Mouse (Mus musculus) forebrain, embryonic 16.5 days (tissue): ENCODE measurements at regions not wholly inside any gene's neighbourhood (a gene's known extent, or its start where the extent isn't known, plus 50 kb on each side); places are given as distances from the start of the nearest gene placed in this dataset.

Source experiments
- ATAC-seq: fragments of 200-750 bp; cut with Nextera tagmentation; 2 replicates; pipeline ENCODE4 v1.8.0; 2017; ENCODE audit warnings: mild to moderate bottlenecking, moderate library complexity
- H3K27ac ChIP-seq: fragments of 300-500 bp; sonication (generic); 2 replicates; pipeline ENCODE4 v1.5.1; 2014; ENCODE audit warnings: low read length, control low read depth
- H3K27me3 ChIP-seq: fragments of 300-500 bp; sonication (generic); replicated peaks from 2 replicates; pipeline ENCODE4 v1.6.1; 2014; ENCODE audit warnings: low read length; ENCODE audit not compliant: control insufficient read depth, insufficient read depth
- H3K36me3 ChIP-seq: fragments of 300-500 bp; sonication (generic); 2 replicates; pipeline ENCODE4 v1.6.1; 2014; ENCODE audit not compliant: control insufficient read depth, insufficient read depth
- H3K4me1 ChIP-seq: fragments of 300-500 bp; sonication (generic); replicated peaks from 2 replicates; pipeline ENCODE4 v1.6.1; 2014; ENCODE audit warnings: low read length; ENCODE audit not compliant: control insufficient read depth, insufficient read depth
- H3K4me2 ChIP-seq: fragments of 300-500 bp; sonication (generic); 2 replicates; pipeline ENCODE4 v1.6.1; 2014; ENCODE audit warnings: mild to moderate bottlenecking, low read length, control low read depth
- H3K4me3 ChIP-seq: fragments of 300-500 bp; sonication (generic); replicated peaks from 2 replicates; pipeline ENCODE4 v1.5.1; 2014; ENCODE audit warnings: mild to moderate bottlenecking, low read length, control low read depth
- H3K9ac ChIP-seq: fragments of 300-500 bp; sonication (generic); replicated peaks from 2 replicates; pipeline ENCODE4 v1.6.1; 2014; ENCODE audit warnings: low read depth, low read length, control low read depth
- H3K9me3 ChIP-seq: fragments of 300-500 bp; sonication (generic); 2 replicates; pipeline ENCODE4 v1.6.1; 2016; ENCODE audit warnings: low read length; ENCODE audit not compliant: control insufficient read depth
- WGBS: fragments of 180-500 bp; shearing (Covaris S2); extraction: QIAGEN DNeasy Blood & Tissue Kit; methylation state at CpG from one replicate; pipeline ENCODE4 v1.1.7; 2014; 5-methylcytosine and 5-hydroxymethylcytosine counted together

DNA sequence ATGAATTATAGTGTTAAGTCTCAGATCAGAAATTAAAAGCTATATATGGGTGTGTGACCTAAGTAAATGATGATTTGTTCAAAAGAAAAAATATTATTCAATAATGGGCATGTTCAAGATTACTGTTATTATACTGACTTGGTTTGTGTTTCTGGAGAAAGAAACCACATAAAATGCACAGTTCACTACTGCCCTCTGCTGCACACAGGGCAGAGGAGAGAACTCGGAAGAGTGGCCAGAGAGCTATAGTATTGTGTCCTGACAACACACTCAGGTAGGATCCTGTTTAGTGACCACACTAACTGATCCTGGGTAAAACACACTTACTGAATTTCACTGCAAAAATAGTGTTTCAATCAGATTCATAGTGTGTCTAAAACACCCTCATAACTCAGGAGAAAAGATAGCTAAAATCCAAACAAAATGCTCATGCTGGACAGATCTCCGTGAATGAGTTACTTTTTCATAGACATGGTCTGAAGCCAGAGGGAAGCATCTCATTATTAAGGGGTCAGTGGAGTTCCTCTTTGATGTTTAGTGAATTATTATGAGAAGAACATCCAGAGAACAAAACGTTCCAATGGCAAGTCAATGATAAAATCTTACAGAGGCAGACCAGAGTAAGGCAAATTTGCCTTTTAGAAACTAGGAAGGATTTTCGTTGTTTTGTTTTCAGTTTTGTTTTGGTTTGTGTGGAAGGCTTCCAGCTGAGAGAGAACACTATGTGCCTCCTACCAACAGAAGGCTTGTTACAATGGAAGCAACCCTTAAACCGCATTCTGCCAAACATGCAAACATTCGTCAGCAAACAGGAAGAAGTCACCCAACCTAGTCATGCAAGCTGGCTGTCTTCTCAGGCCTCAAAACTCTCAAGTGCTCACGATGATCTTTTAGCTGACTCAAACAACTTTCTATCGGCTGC, 218.6 kb upstream of the Dab2 start:
- Histone ChIP-seq H3K4me2 (no peak overlapping the region), H3K4me1 (no peaks in the 10 kb centered on the region), H3K9me3 (no peaks in the 10 kb centered on the region), H3K36me3 (no peaks in the 10 kb centered on the region), H3K27me3 (no peaks in the 10 kb centered on the region), H3K4me3 (no peak overlapping the region), H3K9ac (no peak overlapping the region), H3K27ac (no peak overlapping the region)
- peak; percentile 64 for ATAC-seq
- WGBS = 53% methylated on average over 8 of the region's 8 CpGs

DNA sequence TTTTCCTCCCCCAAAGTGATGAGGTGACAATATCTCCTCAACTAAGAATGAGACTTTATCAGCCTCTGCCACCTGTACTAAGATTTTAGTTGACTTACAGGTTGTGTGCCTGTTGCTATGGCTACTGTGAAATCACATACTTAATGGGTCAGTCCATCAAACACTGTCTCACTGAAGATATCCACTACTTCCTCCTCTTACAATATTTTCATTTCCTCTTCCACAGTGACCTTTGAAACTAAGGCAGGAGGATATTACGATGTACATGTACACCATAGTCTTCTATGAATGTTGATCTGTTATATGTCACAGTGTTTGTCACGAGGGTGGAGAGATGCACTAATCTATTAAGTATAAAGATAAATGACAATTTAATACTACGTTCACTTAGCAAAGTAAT, 212.4 kb upstream of the Dab2 start:
- H3K4me2 ChIP-seq = no peak overlapping the region
- H3K9ac ChIP-seq = no peak overlapping the region
- no peaks in the 10 kb centered on the region for H3K4me1 ChIP-seq
- H3K27ac ChIP-seq = no peak overlapping the region
- no peaks in the 10 kb centered on the region for H3K9me3 ChIP-seq
- H3K4me3 ChIP-seq = no peak overlapping the region
- ATAC-seq = no peak
- 83% methylated on average over 3 of the region's 3 CpGs for WGBS
- no peaks in the 10 kb centered on the region for H3K27me3 ChIP-seq
- H3K36me3 ChIP-seq = no peaks in the 10 kb centered on the region

DNA sequence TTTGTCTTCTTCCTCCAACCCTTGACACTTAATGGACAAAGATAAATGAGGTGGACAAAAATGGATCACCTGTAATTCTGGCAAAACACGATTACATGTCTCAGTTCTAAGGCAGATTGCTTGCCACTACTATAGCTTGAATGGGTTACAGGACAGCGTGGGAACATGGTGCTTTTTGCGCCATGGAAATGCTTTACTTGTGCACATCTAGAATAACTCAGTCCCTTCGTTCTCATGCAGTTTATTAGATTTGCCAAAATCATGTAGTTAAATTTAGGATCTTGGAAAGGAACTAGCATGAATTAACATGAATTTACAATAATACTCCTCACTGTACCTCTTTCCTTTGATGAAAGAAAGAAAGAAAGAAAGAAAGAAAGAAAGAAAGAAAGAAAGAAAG, 211.1 kb upstream of the Dab2 start:
- H3K36me3 ChIP-seq = no peaks in the 10 kb centered on the region
- no peaks in the 10 kb centered on the region for H3K4me1 ChIP-seq
- H3K27ac ChIP-seq = no peak overlapping the region
- no peak overlapping the region for H3K9ac ChIP-seq
- no peak overlapping the region for H3K4me2 ChIP-seq
- H3K9me3 ChIP-seq = no peaks in the 10 kb centered on the region
- H3K27me3 ChIP-seq = no peaks in the 10 kb centered on the region
- no peak overlapping the region for H3K4me3 ChIP-seq
- 85% methylated on average over 4 of the region's 4 CpGs for WGBS
- ATAC-seq = no peak

DNA sequence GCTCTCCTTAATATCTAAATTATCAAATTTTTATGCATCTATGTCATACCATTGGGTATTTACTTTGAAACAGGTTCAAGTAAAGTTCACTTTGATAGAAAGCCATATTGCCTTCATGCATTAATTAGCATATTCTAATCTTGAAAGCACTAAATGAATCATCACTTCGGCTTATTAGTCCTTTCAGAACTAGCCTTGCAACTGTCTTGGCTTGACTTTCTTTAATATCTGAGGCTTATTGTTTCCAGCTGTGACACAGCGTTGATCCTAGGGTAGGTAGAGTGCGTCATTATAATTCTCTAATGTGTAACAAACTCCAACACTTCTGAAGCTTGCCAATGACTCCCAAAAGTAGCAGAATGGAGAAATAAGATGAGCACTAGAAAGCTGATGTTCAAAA, 169.9 kb upstream of the Dab2 start:
- no peak overlapping the region for H3K4me2 ChIP-seq
- WGBS = 86% methylated on average over 3 of the region's 3 CpGs
- H3K9ac ChIP-seq = no peak overlapping the region
- ATAC-seq = no peak
- H3K36me3 ChIP-seq = no peaks in the 10 kb centered on the region
- no peak overlapping the region for H3K4me3 ChIP-seq
- no peaks in the 10 kb centered on the region for H3K4me1 ChIP-seq
- no peaks in the 10 kb centered on the region for H3K27me3 ChIP-seq
- H3K27ac ChIP-seq = no peak overlapping the region
- H3K9me3 ChIP-seq = no peaks in the 10 kb centered on the region

DNA sequence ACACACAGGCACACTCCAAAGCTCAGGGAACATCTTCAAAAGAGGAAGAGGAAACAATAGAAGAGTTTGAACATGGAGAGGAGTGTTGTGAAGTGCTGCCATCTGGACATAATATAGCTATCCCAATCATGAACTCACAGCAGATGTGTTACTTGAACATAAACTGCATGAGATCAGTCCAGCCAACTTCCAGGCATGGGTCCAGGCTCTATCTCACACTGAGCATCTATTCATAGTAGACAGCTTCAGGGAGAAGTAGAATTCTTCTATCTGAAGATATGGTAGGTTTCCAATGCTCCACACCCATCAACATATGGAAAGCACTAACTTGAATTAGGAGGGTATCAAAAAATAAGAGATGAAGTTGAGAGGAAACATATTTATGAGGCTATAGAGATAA, 167.4 kb upstream of the Dab2 start:
- Histone ChIP-seq H3K4me3 (no peak overlapping the region), H3K4me1 (no peaks in the 10 kb centered on the region), H3K4me2 (no peak overlapping the region), H3K9ac (no peak overlapping the region), H3K9me3 (no peaks in the 10 kb centered on the region), H3K27me3 (no peaks in the 10 kb centered on the region), H3K27ac (no peak overlapping the region), H3K36me3 (no peaks in the 10 kb centered on the region)
- no peak for ATAC-seq

DNA sequence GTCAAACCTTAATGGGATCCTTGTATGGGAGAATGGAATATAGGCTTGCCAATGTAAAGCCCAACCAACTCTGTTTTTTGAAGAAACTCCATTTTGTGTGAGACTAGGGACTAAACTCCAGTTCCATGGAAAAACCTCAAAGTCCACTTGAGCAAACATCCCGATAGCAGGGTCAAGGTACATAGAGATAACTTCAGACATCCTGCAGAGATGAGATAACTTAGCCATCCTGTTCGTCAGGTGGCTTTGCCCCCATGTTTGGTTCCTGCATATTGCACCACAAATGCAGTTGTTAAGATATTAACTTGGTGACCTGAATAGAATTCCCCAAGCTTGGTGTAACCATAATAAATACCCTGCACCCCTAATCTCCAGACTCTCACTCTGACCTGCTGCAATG, 154.5 kb upstream of the Dab2 start:
- H3K9ac ChIP-seq = no peak overlapping the region
- no peak overlapping the region for H3K27ac ChIP-seq
- no peaks in the 10 kb centered on the region for H3K9me3 ChIP-seq
- H3K36me3 ChIP-seq = no peaks in the 10 kb centered on the region
- no peak for ATAC-seq
- H3K27me3 ChIP-seq = no peaks in the 10 kb centered on the region
- no peak overlapping the region for H3K4me3 ChIP-seq
- WGBS = 95% methylated on average over 2 of the region's 2 CpGs
- no peaks in the 10 kb centered on the region for H3K4me1 ChIP-seq
- no peak overlapping the region for H3K4me2 ChIP-seq

DNA sequence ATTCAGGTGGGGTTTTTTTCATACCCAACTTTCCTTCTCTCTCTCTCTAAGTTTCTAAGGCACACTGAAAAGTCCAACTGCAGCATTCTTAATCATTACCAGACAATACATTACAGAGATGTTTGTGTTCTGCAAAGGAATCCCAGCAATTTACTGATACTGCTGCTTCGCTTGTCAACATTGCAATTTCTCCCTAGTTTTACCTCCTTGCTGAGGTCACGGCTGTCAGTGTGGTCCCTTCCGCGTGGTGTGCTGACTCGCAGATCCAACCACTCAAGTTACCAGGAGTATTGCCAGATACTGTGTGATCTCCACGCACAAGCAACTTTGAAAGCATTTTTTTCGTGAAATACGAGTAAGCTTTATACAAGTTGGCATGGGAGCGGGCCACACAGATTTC, 144.9 kb upstream of the Dab2 start:
- 80% methylated on average over 9 of the region's 9 CpGs for WGBS

DNA sequence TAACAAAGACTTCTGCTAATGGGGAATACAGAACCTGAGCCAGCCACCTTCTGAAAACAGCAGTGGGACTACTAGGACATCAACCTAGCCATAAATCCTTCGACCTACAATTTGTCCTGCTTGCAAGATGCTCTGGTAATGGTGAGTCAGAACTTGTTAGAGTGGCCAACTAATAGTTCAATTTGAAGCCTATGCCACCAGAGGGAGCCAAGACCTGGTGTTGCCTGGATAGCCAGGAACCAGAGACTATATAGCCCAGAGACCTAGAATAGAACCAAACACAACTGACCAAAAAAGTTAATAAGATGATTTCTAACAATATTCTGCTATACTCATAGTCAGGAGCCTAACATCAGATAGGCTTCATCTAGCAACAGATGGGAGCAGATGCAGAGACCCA, 119.3 kb upstream of the Dab2 start:
- Histone ChIP-seq H3K27me3 (no peaks in the 10 kb centered on the region), H3K9me3 (no peaks in the 10 kb centered on the region)
- 91% methylated on average over 1 of the region's 1 CpGs for WGBS

More for the DNA sequence above, 144.9 kb upstream of the Dab2 start:
- Histone ChIP-seq H3K27ac (no peak overlapping the region), H3K4me2 (no peak overlapping the region), H3K9me3 (no peaks in the 10 kb centered on the region), H3K27me3 (no peaks in the 10 kb centered on the region), H3K4me1 (no peaks in the 10 kb centered on the region), H3K9ac (no peak overlapping the region), H3K4me3 (no peak overlapping the region), H3K36me3 (no peaks in the 10 kb centered on the region)
- ATAC-seq = no peak

DNA sequence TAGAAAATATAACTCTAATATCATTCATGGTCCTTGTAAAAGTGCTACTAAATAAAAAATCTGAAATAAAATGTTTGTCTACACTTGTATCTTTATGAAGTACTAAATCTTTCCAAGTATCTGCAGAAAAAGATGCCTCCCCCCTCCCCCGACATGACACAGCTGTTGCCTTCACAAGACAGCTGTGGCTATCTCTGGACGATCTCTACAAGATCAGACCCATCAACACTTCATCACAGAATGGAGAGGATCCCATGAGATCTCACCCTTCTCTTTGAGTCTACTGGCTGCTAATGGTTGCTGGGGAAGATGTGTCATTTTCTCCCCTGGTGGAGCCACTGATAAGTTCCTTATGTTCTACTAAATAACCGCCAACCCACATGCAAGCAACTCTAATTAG, 116.0 kb upstream of the Dab2 start:
- no peak for ATAC-seq

More for the DNA sequence above, 119.3 kb upstream of the Dab2 start:
- Histone ChIP-seq H3K9ac (no peak overlapping the region), H3K4me3 (no peak overlapping the region), H3K27ac (no peak overlapping the region), H3K4me1 (no peaks in the 10 kb centered on the region), H3K36me3 (no peaks in the 10 kb centered on the region), H3K4me2 (no peak overlapping the region)
- no peak for ATAC-seq

DNA sequence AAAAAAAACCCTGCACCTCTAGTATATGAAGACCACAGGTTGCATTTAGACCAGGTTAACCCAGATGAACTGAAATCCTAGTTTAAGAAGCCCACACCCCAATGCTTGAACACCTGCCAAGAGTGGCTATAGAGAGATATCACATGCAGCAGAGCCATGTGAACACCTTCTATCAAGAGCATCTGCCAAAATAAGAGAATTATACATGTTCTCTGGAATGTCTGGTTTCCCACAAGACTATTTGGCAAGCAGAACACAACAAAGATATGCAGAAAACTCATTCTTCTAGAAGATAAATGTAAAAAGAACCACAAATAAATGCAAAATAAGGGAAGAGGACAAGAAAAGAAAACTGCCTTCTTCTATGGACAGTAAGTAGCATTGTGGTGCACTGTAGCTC, 107.7 kb upstream of the Dab2 start:
- Histone ChIP-seq H3K36me3 (no peaks in the 10 kb centered on the region), H3K4me1 (no peaks in the 10 kb centered on the region), H3K4me2 (no peak overlapping the region), H3K27me3 (no peaks in the 10 kb centered on the region), H3K9ac (no peak overlapping the region), H3K27ac (no peak overlapping the region), H3K9me3 (no peaks in the 10 kb centered on the region), H3K4me3 (no peak overlapping the region)
- ATAC-seq = no peak

More for the DNA sequence above, 116.0 kb upstream of the Dab2 start:
- Histone ChIP-seq H3K9ac (no peak overlapping the region), H3K4me3 (no peak overlapping the region), H3K27ac (no peak overlapping the region), H3K9me3 (no peaks in the 10 kb centered on the region), H3K4me1 (no peaks in the 10 kb centered on the region), H3K4me2 (no peak overlapping the region), H3K27me3 (no peaks in the 10 kb centered on the region), H3K36me3 (no peaks in the 10 kb centered on the region)
- 90% methylated on average over 3 of the region's 3 CpGs for WGBS
